Mouse (Mus musculus) kidney, embryonic 16.5 days (tissue): ENCODE results near the gene Pkib. TPM values are rescaled to one million over a fixed set of nuclear protein-coding genes. Genes with fewer than 3 reads are reported as not detected.

Experiments
- ATAC-seq: fragments of 200-750 bp; cut with Nextera tagmentation; 2 replicates; pipeline ENCODE4 v1.8.0; 2017; ENCODE audit warnings: moderate TSS enrichment; ENCODE audit not compliant: low FRiP score, low TSS enrichment
- H3K27ac ChIP-seq: fragments of 300-500 bp; sonication (generic); 2 replicates; pipeline ENCODE4 v1.5.1; 2014; ENCODE audit warnings: low read length
- H3K27me3 ChIP-seq: fragments of 300-500 bp; sonication (generic); 2 replicates; pipeline ENCODE4 v1.6.1; 2014; ENCODE audit warnings: low read length, control low read depth, mixed read lengths; ENCODE audit not compliant: insufficient read depth
- H3K36me3 ChIP-seq: fragments of 300-500 bp; sonication (generic); 2 replicates; pipeline ENCODE4 v1.6.1; 2014; ENCODE audit warnings: low read length, control low read depth, mixed read lengths; ENCODE audit not compliant: insufficient read depth
- H3K4me1 ChIP-seq: fragments of 300-500 bp; sonication (generic); 2 replicates; pipeline ENCODE4 v1.6.1; 2014; ENCODE audit warnings: low read length, control low read depth, mixed read lengths; ENCODE audit not compliant: insufficient read depth
- H3K4me2 ChIP-seq: fragments of 300-500 bp; sonication (generic); replicated peaks from 2 replicates; pipeline ENCODE4 v1.6.1; 2014; ENCODE audit warnings: low read depth, low read length
- H3K4me3 ChIP-seq: fragments of 300-500 bp; sonication (generic); 2 replicates; pipeline ENCODE4 v1.5.1; 2014; ENCODE audit warnings: mild to moderate bottlenecking, low read length
- H3K9ac ChIP-seq: fragments of 300-500 bp; sonication (generic); replicated peaks from 2 replicates; pipeline ENCODE4 v1.6.1; 2014; ENCODE audit warnings: low read length
- H3K9me3 ChIP-seq: fragments of 300-500 bp; sonication (generic); 2 replicates; pipeline ENCODE4 v1.6.1; 2016; ENCODE audit warnings: low read length, control low read depth
- WGBS: fragments of 180-500 bp; shearing (Covaris S2); extraction: QIAGEN DNeasy Blood & Tissue Kit; methylation state at CpG from one replicate; pipeline ENCODE4 v1.1.7; 2014; 5-methylcytosine and 5-hydroxymethylcytosine counted together
- polyA plus RNA-seq: library from polyadenylated mRNA; unstranded; fragments of >200 nt; fragmentation: Nextera tagmentation; extraction: Ambion mirVana; gene quantifications from 2 replicates; pipeline ENCODE4 v1.2.1, GENCODE M21; 2015

Pkib gene
- 4.1 and 5.1 TPM in 2 replicates for polyA plus RNA-seq

- no peaks in the 10 kb centered on the region for H3K36me3 ChIP-seq
- peak within 1 kb of the TSS; percentile 79 for H3K4me2 ChIP-seq
- peak within 1 kb of the TSS; percentile 54 for H3K9ac ChIP-seq
- peak within 1 kb of the TSS; percentile 51 for H3K4me3 ChIP-seq
- H3K4me1 ChIP-seq: peaks cover 9% of the 10 kb centered on the region; the same call in 1 of the 2 replicates
- H3K27me3 ChIP-seq: peaks cover 10% of the 10 kb centered on the region
- H3K27ac ChIP-seq: no peak within 1 kb of the TSS
- WGBS: 1% methylated on average over 41 of the region's 41 CpGs
- 0 out of 2 replicates have a peak, but pooled peaks cover 5% of the 10 kb centered on the region for H3K9me3 ChIP-seq
- peak; percentile 100 for ATAC-seq
Measured at GRCm38 (mm10) chr10:57631896-57632867, at the start of gene Pkib. Gene Pkib (plus strand): TSS chr10:57631981.

DNA sequence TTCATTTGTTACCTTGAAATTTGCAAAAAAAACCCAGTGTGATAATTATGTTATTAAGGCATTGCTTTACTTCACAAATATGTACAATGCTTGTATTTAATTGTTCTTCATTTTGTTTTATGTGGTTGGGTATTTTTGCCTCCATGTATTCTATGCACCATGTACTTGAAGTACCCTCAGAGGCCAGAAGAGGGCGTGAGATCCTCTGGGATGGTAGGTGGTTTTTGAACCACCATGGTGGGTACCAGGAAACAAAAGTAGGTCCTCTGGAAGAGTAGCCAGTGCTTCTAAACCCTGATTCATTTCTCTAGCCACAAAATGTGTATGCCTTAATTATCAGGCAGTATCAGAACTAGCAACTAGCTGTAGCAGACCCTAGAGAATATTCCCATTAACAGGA lies 47.9 kb upstream of the Pkib start:
- Histone ChIP-seq H3K36me3 (no peaks in the 10 kb centered on the region), H3K9ac (no peak overlapping the region), H3K4me1 (no peaks in the 10 kb centered on the region), H3K4me2 (no peak overlapping the region), H3K9me3 (0 out of 2 replicates have a peak, but pooled peaks cover 2% of the 10 kb centered on the region), H3K4me3 (no peak overlapping the region), H3K27ac (no peak overlapping the region), H3K27me3 (no peaks in the 10 kb centered on the region)
- WGBS: 47% methylated on average over 1 of the region's 1 CpGs
- ATAC-seq: no peak

DNA sequence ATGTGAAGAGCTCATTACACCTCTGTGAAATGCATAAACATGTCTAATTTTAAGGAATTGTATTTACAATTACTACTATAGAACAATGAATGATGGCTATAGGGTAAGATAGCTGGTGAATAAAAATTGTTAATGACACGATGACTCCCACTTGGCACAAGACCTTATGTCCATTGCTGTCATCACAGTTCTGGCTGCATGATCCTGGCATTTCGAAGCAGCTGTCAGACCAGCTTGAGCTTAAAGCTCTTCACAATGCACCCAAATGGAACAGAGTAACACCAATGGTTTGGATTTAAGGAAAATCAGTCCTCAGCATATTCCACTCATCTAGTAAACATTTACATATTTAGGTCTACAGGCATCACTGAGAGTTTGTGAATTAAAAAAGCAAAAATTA lies 37.5 kb upstream of the Pkib start:
- 78% methylated on average over 2 of the region's 2 CpGs for WGBS
- Histone ChIP-seq H3K4me1 (no peaks in the 10 kb centered on the region), H3K27ac (no peak overlapping the region), H3K4me2 (no peak overlapping the region), H3K36me3 (no peaks in the 10 kb centered on the region), H3K9me3 (no peaks in the 10 kb centered on the region), H3K27me3 (no peaks in the 10 kb centered on the region), H3K9ac (no peak overlapping the region), H3K4me3 (no peak overlapping the region)
- no peak for ATAC-seq

GRCm38 (mm10) chr10:57597172-57597571 lies 34.6 kb upstream of the Pkib start:
- no peak for ATAC-seq
- Histone ChIP-seq H3K27me3 (no peaks in the 10 kb centered on the region), H3K4me3 (no peak overlapping the region), H3K9me3 (no peaks in the 10 kb centered on the region), H3K9ac (no peak overlapping the region), H3K4me1 (no peaks in the 10 kb centered on the region), H3K27ac (no peak overlapping the region), H3K4me2 (no peak overlapping the region), H3K36me3 (no peaks in the 10 kb centered on the region)
- WGBS: 75% methylated on average over 2 of the region's 2 CpGs

DNA sequence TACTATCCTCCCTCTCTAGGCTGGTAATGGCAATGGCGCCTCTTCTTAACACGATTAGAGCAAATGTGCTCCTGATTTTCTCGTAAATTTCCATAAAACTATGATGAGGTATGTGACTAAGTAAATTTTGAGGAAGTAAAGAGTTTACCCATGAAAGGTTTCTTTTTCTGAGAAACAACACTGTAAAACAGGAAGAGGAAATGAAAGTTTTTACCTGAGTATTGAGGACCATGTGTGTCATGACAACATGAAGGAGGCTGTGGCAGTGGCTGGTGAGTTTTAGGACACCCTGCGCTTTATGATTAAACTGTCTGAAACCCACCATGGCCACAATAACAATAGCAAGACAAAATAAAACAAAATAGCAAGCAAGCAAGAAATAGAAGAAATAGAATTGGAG lies 28.8 kb upstream of the Pkib start:
- no peaks in the 10 kb centered on the region for H3K9me3 ChIP-seq
- WGBS: 87% methylated on average over 4 of the region's 4 CpGs
- no peak overlapping the region for H3K9ac ChIP-seq
- no peaks in the 10 kb centered on the region for H3K36me3 ChIP-seq
- H3K4me1 ChIP-seq: no peaks in the 10 kb centered on the region
- H3K4me2 ChIP-seq: no peak overlapping the region
- H3K27ac ChIP-seq: no peak overlapping the region
- H3K27me3 ChIP-seq: no peaks in the 10 kb centered on the region
- ATAC-seq: no peak
- H3K4me3 ChIP-seq: no peak overlapping the region

GRCm38 (mm10) chr10:57623311-57623710 lies 8.5 kb upstream of the Pkib start:
- no peaks in the 10 kb centered on the region for H3K36me3 ChIP-seq
- no peak overlapping the region for H3K4me3 ChIP-seq
- no peaks in the 10 kb centered on the region for H3K27me3 ChIP-seq
- no peaks in the 10 kb centered on the region for H3K4me1 ChIP-seq
- WGBS: 81% methylated on average over 10 of the region's 10 CpGs
- H3K9me3 ChIP-seq: no peaks in the 10 kb centered on the region
- H3K27ac ChIP-seq: no peak overlapping the region
- no peak overlapping the region for H3K9ac ChIP-seq
- no peak overlapping the region for H3K4me2 ChIP-seq
- no peak for ATAC-seq

- no peak for ATAC-seq
- Histone ChIP-seq H3K4me2 (no peak overlapping the region), H3K9me3 (0 out of 2 replicates have a peak, but pooled peaks cover 5% of the 10 kb centered on the region), H3K36me3 (no peaks in the 10 kb centered on the region), H3K27me3 (peaks cover 8% of the 10 kb centered on the region), H3K4me1 (peaks cover 9% of the 10 kb centered on the region; the same call in 1 of the 2 replicates), H3K4me3 (no peak overlapping the region), H3K27ac (no peak overlapping the region), H3K9ac (no peak overlapping the region)
- WGBS: 74% methylated on average over 2 of the region's 2 CpGs
Measured at GRCm38 (mm10) chr10:57627773-57628172, 4.0 kb upstream of the Pkib start.

DNA sequence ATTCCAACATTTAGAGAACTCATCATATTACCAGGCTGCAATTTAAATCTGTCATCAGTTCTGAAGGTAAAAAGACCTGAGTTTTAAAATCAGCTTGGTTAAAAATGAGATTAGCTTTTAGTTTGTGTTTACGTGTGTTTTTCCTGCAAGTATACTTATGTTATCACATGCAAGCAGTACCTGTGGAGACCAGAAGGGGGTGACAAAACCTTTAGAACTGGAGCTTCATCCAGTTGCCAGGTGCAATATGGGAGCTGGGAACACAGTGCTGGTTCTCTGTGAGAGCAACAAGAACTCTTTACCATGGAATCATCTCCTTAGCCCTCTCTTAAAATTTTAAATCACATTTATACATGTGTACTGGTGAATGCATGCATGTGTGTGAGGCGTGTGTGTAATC lies 1.2 kb upstream of the Pkib start:
- no peak for ATAC-seq
- Histone ChIP-seq H3K27me3 (peaks cover 10% of the 10 kb centered on the region), H3K4me1 (peaks cover 9% of the 10 kb centered on the region; the same call in 1 of the 2 replicates), H3K4me3 (no peak overlapping the region), H3K27ac (no peak overlapping the region), H3K4me2 (no peak overlapping the region), H3K9me3 (0 out of 2 replicates have a peak, but pooled peaks cover 5% of the 10 kb centered on the region), H3K9ac (no peak overlapping the region), H3K36me3 (no peaks in the 10 kb centered on the region)
- WGBS: 91% methylated on average over 2 of the region's 2 CpGs

- Histone ChIP-seq H3K4me3 (peak overlapping the region; percentile 51; the same call in 1 of the 2 replicates), H3K27ac (no peak overlapping the region), H3K4me1 (peaks cover 9% of the 10 kb centered on the region; the same call in 1 of the 2 replicates), H3K27me3 (peaks cover 10% of the 10 kb centered on the region), H3K4me2 (peak overlapping the region; percentile 79), H3K9ac (no peak overlapping the region), H3K9me3 (0 out of 2 replicates have a peak, but pooled peaks cover 5% of the 10 kb centered on the region), H3K36me3 (no peaks in the 10 kb centered on the region)
- ATAC-seq: no peak
- 60% methylated on average over 4 of the region's 4 CpGs for WGBS
Measured at GRCm38 (mm10) chr10:57632868-57633240, 1.1 kb downstream of the Pkib start.

- H3K9me3 ChIP-seq: no peaks in the 10 kb centered on the region
- H3K4me2 ChIP-seq: no peak overlapping the region
- H3K27ac ChIP-seq: no peak overlapping the region
- H3K36me3 ChIP-seq: no peaks in the 10 kb centered on the region
- peaks cover 5% of the 10 kb centered on the region; the same call in 1 of the 2 replicates for H3K4me1 ChIP-seq
- H3K4me3 ChIP-seq: no peak overlapping the region
- peaks cover 9% of the 10 kb centered on the region for H3K27me3 ChIP-seq
- H3K9ac ChIP-seq: no peak overlapping the region
- ATAC-seq: no peak
- 54% methylated on average over 4 of the region's 4 CpGs for WGBS
Measured at GRCm38 (mm10) chr10:57636970-57637369, 5.2 kb downstream of the Pkib start.
